Mouse (Mus musculus): ENCODE results near the gene Inhbe. TPM values are rescaled to one million over a fixed set of nuclear protein-coding genes. Genes with fewer than 3 reads are reported as not detected.
"Not testable (repeated sequence)": the region's sequence is repeated elsewhere in the genome, so short reads cannot be mapped to it uniquely, and the experiment has no call there.

Gene Inhbe
- polyA plus RNA-seq, 1 experiment from 2014 or later, result 0.04 TPM

DNA sequence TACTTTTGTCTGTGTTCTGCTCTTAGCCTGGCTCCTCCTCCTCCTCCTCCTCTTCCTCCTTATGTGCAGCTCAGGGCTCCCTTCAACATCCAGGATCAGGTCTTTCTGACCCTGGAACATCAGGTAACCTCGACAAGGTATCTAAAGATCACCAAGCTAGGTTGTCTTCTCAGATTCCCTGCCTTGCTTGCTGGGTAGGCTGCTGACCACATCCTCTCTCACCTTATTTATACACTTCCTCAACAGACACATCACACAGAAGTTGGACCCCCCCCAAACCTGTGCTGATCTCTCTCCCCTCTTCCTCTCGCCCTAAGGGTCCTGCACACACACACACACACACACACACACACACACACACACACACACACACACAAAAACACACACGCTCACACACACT, 32.6 kb downstream of the Inhbe start, which contains the start of gene Arhgap9:
Gene Arhgap9 (plus strand): TSS at position 344 of the 400 bp plus-strand sequence.
- H3K9ac ChIP-seq, result no peak within 1 kb of the TSS
- H3K27ac ChIP-seq, result no peak within 1 kb of the TSS
- WGBS, result 76% methylated on average over 2 of the region's 3 CpGs
- H3K4me1 ChIP-seq (replicated peaks; ENCODE audit: control insufficient read depth, insufficient read depth, low read length), result peaks cover 6% of the 10 kb centered on the region
- no peak for ATAC-seq (ENCODE audit: low FRiP score)
- H3K36me3 ChIP-seq (replicated peaks; ENCODE audit: control insufficient read depth, insufficient read depth), result no peaks in the 10 kb centered on the region
- H3K4me2 ChIP-seq (replicated peaks), result no peak within 1 kb of the TSS
- peaks cover 43% of the 10 kb centered on the region for H3K27me3 ChIP-seq (ENCODE audit: control insufficient read depth, insufficient read depth, low read length)
- no peak within 1 kb of the TSS for H3K4me3 ChIP-seq (replicated peaks; ENCODE audit: low read length)
- DNase-seq (ENCODE audit: low spot score), result no peak
- no peaks in the 10 kb centered on the region for H3K9me3 ChIP-seq (ENCODE audit: control insufficient read depth, low read length)

DNA sequence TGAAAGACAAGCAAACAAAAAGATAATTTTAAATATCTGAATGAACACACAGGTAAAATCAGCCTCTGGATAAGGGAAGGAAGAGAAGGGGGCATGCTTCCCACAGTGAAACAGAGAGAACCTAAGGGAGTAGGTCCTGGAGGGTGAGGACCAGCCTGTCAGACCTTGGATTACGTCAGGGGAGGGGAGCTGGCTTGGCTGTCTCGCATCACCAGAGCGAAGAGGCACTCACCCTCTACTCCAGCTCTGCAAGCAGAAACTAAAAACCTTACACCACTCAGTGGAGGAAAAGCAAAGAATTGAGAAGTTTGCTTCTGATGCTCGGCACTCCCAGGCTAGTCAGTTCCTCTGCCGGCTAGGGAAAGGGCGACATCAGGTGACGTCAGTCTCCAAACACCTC, 34.2 kb downstream of the Inhbe start:
- H3K27me3 ChIP-seq (ENCODE audit: control insufficient read depth, insufficient read depth, low read length), result peaks cover 27% of the 10 kb centered on the region
- H3K36me3 ChIP-seq (replicated peaks; ENCODE audit: control insufficient read depth, insufficient read depth), result no peaks in the 10 kb centered on the region
- H3K4me2 ChIP-seq (replicated peaks), result no peak overlapping the region
- no peak overlapping the region for H3K27ac ChIP-seq
- H3K4me1 ChIP-seq (replicated peaks; ENCODE audit: control insufficient read depth, insufficient read depth, low read length), result no peaks in the 10 kb centered on the region
- no peaks in the 10 kb centered on the region for H3K9me3 ChIP-seq (ENCODE audit: control insufficient read depth, low read length)
- ATAC-seq (ENCODE audit: low FRiP score) (no peak), DNase-seq (ENCODE audit: low spot score) (no peak)
- H3K4me3 ChIP-seq (replicated peaks; ENCODE audit: low read length), result no peak overlapping the region
- WGBS, result 78% methylated on average over 7 of the region's 7 CpGs
- no peak overlapping the region for H3K9ac ChIP-seq

- Histone ChIP-seq H3K9ac (no peak overlapping the region), H3K9me3 (ENCODE audit: control insufficient read depth, low read length) (no peaks in the 10 kb centered on the region), H3K4me2 (replicated peaks) (no peak overlapping the region), H3K36me3 (replicated peaks; ENCODE audit: control insufficient read depth, insufficient read depth) (no peaks in the 10 kb centered on the region), H3K4me3 (replicated peaks; ENCODE audit: low read length) (no peak overlapping the region), H3K27me3 (ENCODE audit: control insufficient read depth, insufficient read depth, low read length) (peaks cover 8% of the 10 kb centered on the region; the same call in 1 of the 2 replicates), H3K4me1 (replicated peaks; ENCODE audit: control insufficient read depth, insufficient read depth, low read length) (no peaks in the 10 kb centered on the region), H3K27ac (no peak overlapping the region)
- ATAC-seq (ENCODE audit: low FRiP score) (no peak), DNase-seq (ENCODE audit: low spot score) (no peak)
- 48% methylated on average over 4 of the region's 4 CpGs for WGBS
These were observed 36.2 kb downstream of the Inhbe start for GRCm38 (mm10) chr10:127318009-127318408.

DNA sequence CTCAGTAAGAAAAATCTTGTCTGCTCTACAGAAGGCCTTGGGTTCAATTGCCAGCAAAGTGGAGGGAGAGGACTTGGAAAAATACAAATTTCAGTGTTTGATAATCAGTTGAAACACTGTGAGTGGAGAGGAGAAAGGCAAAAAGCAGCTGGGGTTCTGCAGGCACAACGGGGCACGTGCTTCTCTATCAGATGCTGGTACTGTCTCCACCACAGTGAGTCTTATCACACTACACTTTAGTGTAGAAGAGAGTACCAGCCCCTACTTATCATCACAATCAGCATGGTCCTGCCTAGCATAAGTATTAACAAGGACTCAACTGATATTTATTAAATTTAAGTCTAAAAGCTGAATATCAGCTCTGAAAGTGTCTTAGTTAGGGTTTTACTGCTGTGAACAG, 36.9 kb downstream of the Inhbe start:
- Histone ChIP-seq H3K4me2 (replicated peaks) (no peak overlapping the region), H3K36me3 (replicated peaks; ENCODE audit: control insufficient read depth, insufficient read depth) (no peaks in the 10 kb centered on the region), H3K9ac (no peak overlapping the region), H3K27me3 (ENCODE audit: control insufficient read depth, insufficient read depth, low read length) (0 out of 2 replicates have a peak, but pooled peaks cover 2% of the 10 kb centered on the region), H3K4me1 (replicated peaks; ENCODE audit: control insufficient read depth, insufficient read depth, low read length) (no peaks in the 10 kb centered on the region), H3K9me3 (ENCODE audit: control insufficient read depth, low read length) (no peaks in the 10 kb centered on the region), H3K27ac (no peak overlapping the region), H3K4me3 (replicated peaks; ENCODE audit: low read length) (no peak overlapping the region)
- ATAC-seq (ENCODE audit: low FRiP score) (no peak), DNase-seq (ENCODE audit: low spot score) (no peak)
- WGBS, result 81% methylated on average over 2 of the region's 2 CpGs

GRCm38 (mm10) chr10:127314950-127315349, 39.3 kb downstream of the Inhbe start:
- DNase-seq (ENCODE audit: low spot score); H3K27me3 ChIP-seq (ENCODE audit: control insufficient read depth, insufficient read depth, low read length); H3K36me3 ChIP-seq (replicated peaks; ENCODE audit: control insufficient read depth, insufficient read depth); ATAC-seq (ENCODE audit: low FRiP score); H3K4me1 ChIP-seq (replicated peaks; ENCODE audit: control insufficient read depth, insufficient read depth, low read length); H3K27ac ChIP-seq; H3K4me2 ChIP-seq (replicated peaks); H3K9ac ChIP-seq; H3K4me3 ChIP-seq (replicated peaks; ENCODE audit: low read length); H3K9me3 ChIP-seq (ENCODE audit: control insufficient read depth, low read length): not testable (repeated sequence)
- WGBS, result 69% methylated on average over 1 of the region's 1 CpGs

- not testable (repeated sequence) for H3K9ac ChIP-seq; DNase-seq (ENCODE audit: low spot score); H3K27ac ChIP-seq; H3K27me3 ChIP-seq (ENCODE audit: control insufficient read depth, insufficient read depth, low read length); H3K4me2 ChIP-seq (replicated peaks); ATAC-seq (ENCODE audit: low FRiP score); H3K9me3 ChIP-seq (ENCODE audit: control insufficient read depth, low read length); H3K4me1 ChIP-seq (replicated peaks; ENCODE audit: control insufficient read depth, insufficient read depth, low read length); H3K4me3 ChIP-seq (replicated peaks; ENCODE audit: low read length)
- peaks cover 11% of the 10 kb centered on the region for H3K36me3 ChIP-seq (replicated peaks; ENCODE audit: control insufficient read depth, insufficient read depth)
- 91% methylated on average over 5 of the region's 5 CpGs for WGBS
These were observed 40.7 kb downstream of the Inhbe start for GRCm38 (mm10) chr10:127313516-127313915.

DNA sequence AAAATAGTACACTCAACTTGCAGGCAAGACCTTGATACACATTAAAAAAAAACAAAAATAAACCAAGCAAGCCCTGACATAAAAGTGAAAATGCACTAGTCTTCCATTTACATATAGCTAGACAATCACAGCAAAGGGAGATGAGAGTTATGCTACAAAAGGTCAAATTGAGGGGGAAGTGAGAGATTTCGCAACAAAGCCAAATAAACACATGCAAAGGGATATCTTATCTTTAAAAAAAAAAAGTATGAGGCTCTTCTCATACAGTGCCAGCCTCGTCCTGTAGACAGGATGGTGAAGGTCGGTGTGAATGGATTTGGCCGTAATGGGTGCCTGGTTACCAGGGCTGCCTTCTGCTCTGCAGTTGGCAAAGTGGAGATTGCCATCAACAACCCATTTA, 41.4 kb downstream of the Inhbe start:
- Histone ChIP-seq H3K9me3 (ENCODE audit: control insufficient read depth, low read length) (no peaks in the 10 kb centered on the region), H3K4me3 (replicated peaks; ENCODE audit: low read length) (no peak overlapping the region), H3K9ac (no peak overlapping the region), H3K4me1 (replicated peaks; ENCODE audit: control insufficient read depth, insufficient read depth, low read length) (peaks cover 7% of the 10 kb centered on the region; the same call in 1 of the 2 replicates), H3K36me3 (replicated peaks; ENCODE audit: control insufficient read depth, insufficient read depth) (peaks cover 17% of the 10 kb centered on the region), H3K27me3 (ENCODE audit: control insufficient read depth, insufficient read depth, low read length) (no peaks in the 10 kb centered on the region), H3K4me2 (replicated peaks) (peak overlapping the region; percentile 64; the same call in 1 of the 2 replicates), H3K27ac (no peak overlapping the region)
- 83% methylated on average over 4 of the region's 4 CpGs for WGBS
- ATAC-seq (ENCODE audit: low FRiP score) (no peak), DNase-seq (ENCODE audit: low spot score) (no peak)

GRCm38 (mm10) chr10:127312356-127312676, 41.9 kb downstream of the Inhbe start:
- Histone ChIP-seq H3K36me3 (replicated peaks; ENCODE audit: control insufficient read depth, insufficient read depth) (peaks cover 23% of the 10 kb centered on the region), H3K9me3 (ENCODE audit: control insufficient read depth, low read length) (no peaks in the 10 kb centered on the region), H3K27me3 (ENCODE audit: control insufficient read depth, insufficient read depth, low read length) (no peaks in the 10 kb centered on the region), H3K4me2 (replicated peaks) (peak overlapping the region; percentile 64), H3K9ac (peak overlapping the region; percentile 56), H3K4me3 (replicated peaks; ENCODE audit: low read length) (peak overlapping the region; percentile 64), H3K27ac (peak overlapping the region; percentile 73), H3K4me1 (replicated peaks; ENCODE audit: control insufficient read depth, insufficient read depth, low read length) (peaks cover 7% of the 10 kb centered on the region; the same call in 1 of the 2 replicates)
- DNase-seq (ENCODE audit: low spot score), result peak; percentile 82
- 0% methylated on average over 4 of the region's 4 CpGs for WGBS
- peak; percentile 51; the same call in 1 of the 2 replicates for ATAC-seq (ENCODE audit: low FRiP score)

GRCm38 (mm10) chr10:127311476-127312355, 42.5 kb downstream of the Inhbe start, which contains the start of gene Mars:
Gene Mars, minus strand, starts transcription at chr10:127311786.
- H3K4me2 ChIP-seq (replicated peaks), result peak within 1 kb of the TSS; percentile 64
- no peaks in the 10 kb centered on the region for H3K27me3 ChIP-seq (ENCODE audit: control insufficient read depth, insufficient read depth, low read length)
- H3K36me3 ChIP-seq (replicated peaks; ENCODE audit: control insufficient read depth, insufficient read depth), result peaks cover 29% of the 10 kb centered on the region
- H3K4me1 ChIP-seq (replicated peaks; ENCODE audit: control insufficient read depth, insufficient read depth, low read length), result peaks cover 7% of the 10 kb centered on the region; the same call in 1 of the 2 replicates
- no peaks in the 10 kb centered on the region for H3K9me3 ChIP-seq (ENCODE audit: control insufficient read depth, low read length)
- ATAC-seq (ENCODE audit: low FRiP score), result peak; percentile 97
- peak within 1 kb of the TSS; percentile 75 for H3K9ac ChIP-seq
- under 1% methylated on average over 65 of the region's 65 CpGs for WGBS
- H3K4me3 ChIP-seq (replicated peaks; ENCODE audit: low read length), result peak within 1 kb of the TSS; percentile 64
- H3K27ac ChIP-seq, result peak within 1 kb of the TSS; percentile 73
- peak; percentile 94 for DNase-seq (ENCODE audit: low spot score)

Data from hindbrain, embryonic 14.5 days (tissue).